Mouse (Mus musculus): ENCODE measurements around the gene Dnaaf1. TPM values are rescaled to one million over a fixed set of nuclear protein-coding genes. Genes with fewer than 3 reads are reported as not detected.

Dnaaf1 gene
- polyA plus RNA-seq, 1 experiment from 2014 or later = 2.6 TPM

- no peaks in the 10 kb centered on the region for H3K27me3 ChIP-seq (replicated peaks; ENCODE audit: control insufficient read depth, insufficient read depth, low read length)
- 0 out of 2 replicates have a peak, but pooled peaks cover 2% of the 10 kb centered on the region for H3K4me1 ChIP-seq (ENCODE audit: control insufficient read depth, insufficient read depth, low read length)
- 86% methylated on average over 9 of the region's 9 CpGs for whole genome bisulfite sequencing
- H3K9ac ChIP-seq (ENCODE audit: low read depth, low read length) = no peak overlapping the region
- H3K36me3 ChIP-seq (ENCODE audit: control insufficient read depth, insufficient read depth, low read length) = peaks cover 10% of the 10 kb centered on the region; the same call in 1 of the 2 replicates
- H3K27ac ChIP-seq (ENCODE audit: low read length) = no peak overlapping the region
- H3K4me2 ChIP-seq (ENCODE audit: low read depth, low read length) = no peak overlapping the region
- ATAC-seq = no peak
- no peak overlapping the region for H3K4me3 ChIP-seq (ENCODE audit: low read length)
- no peaks in the 10 kb centered on the region for H3K9me3 ChIP-seq (ENCODE audit: control insufficient read depth, low read length)
These were observed 6.8 kb upstream of the Dnaaf1 start for GRCm38 (mm10) chr8:119568251-119568650.

GRCm38 (mm10) chr8:119568951-119569350 lies 6.1 kb upstream of the Dnaaf1 start:
- Histone ChIP-seq H3K27me3 (replicated peaks; ENCODE audit: control insufficient read depth, insufficient read depth, low read length) (no peaks in the 10 kb centered on the region), H3K36me3 (ENCODE audit: control insufficient read depth, insufficient read depth, low read length) (peaks cover 10% of the 10 kb centered on the region; the same call in 1 of the 2 replicates), H3K4me1 (ENCODE audit: control insufficient read depth, insufficient read depth, low read length) (peaks cover 7% of the 10 kb centered on the region; the same call in 1 of the 2 replicates), H3K9me3 (ENCODE audit: control insufficient read depth, low read length) (no peaks in the 10 kb centered on the region), H3K4me3 (ENCODE audit: low read length) (no peak overlapping the region), H3K27ac (ENCODE audit: low read length) (no peak overlapping the region), H3K4me2 (ENCODE audit: low read depth, low read length) (no peak overlapping the region), H3K9ac (ENCODE audit: low read depth, low read length) (no peak overlapping the region)
- ATAC-seq = no peak
- 69% methylated on average over 7 of the region's 7 CpGs for WGBS

GRCm38 (mm10) chr8:119569881-119570280 lies 5.2 kb upstream of the Dnaaf1 start:
- H3K27me3 ChIP-seq (replicated peaks; ENCODE audit: control insufficient read depth, insufficient read depth, low read length) = no peaks in the 10 kb centered on the region
- no peak overlapping the region for H3K9ac ChIP-seq (ENCODE audit: low read depth, low read length)
- WGBS = 33% methylated on average over 4 of the region's 4 CpGs
- H3K9me3 ChIP-seq (ENCODE audit: control insufficient read depth, low read length) = no peaks in the 10 kb centered on the region
- H3K27ac ChIP-seq (ENCODE audit: low read length) = no peak overlapping the region
- ATAC-seq = no peak
- H3K4me1 ChIP-seq (ENCODE audit: control insufficient read depth, insufficient read depth, low read length) = peaks cover 8% of the 10 kb centered on the region; the same call in 1 of the 2 replicates
- H3K4me2 ChIP-seq (ENCODE audit: low read depth, low read length) = no peak overlapping the region
- H3K4me3 ChIP-seq (ENCODE audit: low read length) = no peak overlapping the region
- H3K36me3 ChIP-seq (ENCODE audit: control insufficient read depth, insufficient read depth, low read length) = peaks cover 10% of the 10 kb centered on the region; the same call in 1 of the 2 replicates

- Histone ChIP-seq H3K4me2 (ENCODE audit: low read depth, low read length) (no peak overlapping the region), H3K4me3 (ENCODE audit: low read length) (no peak overlapping the region), H3K9me3 (ENCODE audit: control insufficient read depth, low read length) (no peaks in the 10 kb centered on the region), H3K9ac (ENCODE audit: low read depth, low read length) (no peak overlapping the region), H3K27ac (ENCODE audit: low read length) (no peak overlapping the region), H3K36me3 (ENCODE audit: control insufficient read depth, insufficient read depth, low read length) (peaks cover 4% of the 10 kb centered on the region; the same call in 1 of the 2 replicates), H3K27me3 (replicated peaks; ENCODE audit: control insufficient read depth, insufficient read depth, low read length) (0 out of 2 replicates have a peak, but pooled peaks cover 4% of the 10 kb centered on the region), H3K4me1 (ENCODE audit: control insufficient read depth, insufficient read depth, low read length) (peaks cover 12% of the 10 kb centered on the region; the same call in 1 of the 2 replicates)
- no peak for ATAC-seq
- 85% methylated on average over 6 of the region's 6 CpGs for WGBS
These were observed 3.9 kb upstream of the Dnaaf1 start for GRCm38 (mm10) chr8:119571135-119571534.

GRCm38 (mm10) chr8:119572411-119572810 lies 2.6 kb upstream of the Dnaaf1 start:
- WGBS = 62% methylated on average over 4 of the region's 4 CpGs
- Histone ChIP-seq H3K27me3 (replicated peaks; ENCODE audit: control insufficient read depth, insufficient read depth, low read length) (0 out of 2 replicates have a peak, but pooled peaks cover 4% of the 10 kb centered on the region), H3K9me3 (ENCODE audit: control insufficient read depth, low read length) (no peaks in the 10 kb centered on the region), H3K9ac (ENCODE audit: low read depth, low read length) (no peak overlapping the region), H3K4me1 (ENCODE audit: control insufficient read depth, insufficient read depth, low read length) (peaks cover 12% of the 10 kb centered on the region; the same call in 1 of the 2 replicates), H3K27ac (ENCODE audit: low read length) (no peak overlapping the region), H3K36me3 (ENCODE audit: control insufficient read depth, insufficient read depth, low read length) (no peaks in the 10 kb centered on the region), H3K4me2 (ENCODE audit: low read depth, low read length) (no peak overlapping the region), H3K4me3 (ENCODE audit: low read length) (no peak overlapping the region)
- no peak for ATAC-seq

- Histone ChIP-seq H3K9ac (ENCODE audit: low read depth, low read length) (peak overlapping the region; percentile 84), H3K36me3 (ENCODE audit: control insufficient read depth, insufficient read depth, low read length) (no peaks in the 10 kb centered on the region), H3K9me3 (ENCODE audit: control insufficient read depth, low read length) (no peaks in the 10 kb centered on the region), H3K27ac (ENCODE audit: low read length) (no peak overlapping the region), H3K4me1 (ENCODE audit: control insufficient read depth, insufficient read depth, low read length) (peaks cover 30% of the 10 kb centered on the region), H3K27me3 (replicated peaks; ENCODE audit: control insufficient read depth, insufficient read depth, low read length) (0 out of 2 replicates have a peak, but pooled peaks cover 4% of the 10 kb centered on the region), H3K4me2 (ENCODE audit: low read depth, low read length) (peak overlapping the region; percentile 98), H3K4me3 (ENCODE audit: low read length) (peak overlapping the region; percentile 80)
- WGBS = 2% methylated on average over 16 of the region's 16 CpGs
- ATAC-seq = peak; percentile 16
These were observed 311 bp downstream of the Dnaaf1 start for GRCm38 (mm10) chr8:119575366-119575726.

- H3K9ac ChIP-seq (ENCODE audit: low read depth, low read length) = 0 out of 2 replicates have a peak overlapping the region, but pooled peaks have one; percentile 40
- ATAC-seq = no peak
- H3K36me3 ChIP-seq (ENCODE audit: control insufficient read depth, insufficient read depth, low read length) = no peaks in the 10 kb centered on the region
- WGBS = 32% methylated on average over 13 of the region's 13 CpGs
- no peak overlapping the region for H3K4me2 ChIP-seq (ENCODE audit: low read depth, low read length)
- H3K27me3 ChIP-seq (replicated peaks; ENCODE audit: control insufficient read depth, insufficient read depth, low read length) = 0 out of 2 replicates have a peak, but pooled peaks cover 4% of the 10 kb centered on the region
- peaks cover 22% of the 10 kb centered on the region for H3K4me1 ChIP-seq (ENCODE audit: control insufficient read depth, insufficient read depth, low read length)
- H3K9me3 ChIP-seq (ENCODE audit: control insufficient read depth, low read length) = no peaks in the 10 kb centered on the region
- no peak overlapping the region for H3K4me3 ChIP-seq (ENCODE audit: low read length)
- H3K27ac ChIP-seq (ENCODE audit: low read length) = peak overlapping the region; percentile 77
These were observed 4.1 kb downstream of the Dnaaf1 start for GRCm38 (mm10) chr8:119579096-119579495.

GRCm38 (mm10) chr8:119580441-119581161 lies 5.6 kb downstream of the Dnaaf1 start:
- ATAC-seq = peak; percentile 66
- H3K27ac ChIP-seq (ENCODE audit: low read length) = peak overlapping the region; percentile 50
- 0 out of 2 replicates have a peak, but pooled peaks cover 4% of the 10 kb centered on the region for H3K27me3 ChIP-seq (replicated peaks; ENCODE audit: control insufficient read depth, insufficient read depth, low read length)
- no peak overlapping the region for H3K4me2 ChIP-seq (ENCODE audit: low read depth, low read length)
- H3K4me3 ChIP-seq (ENCODE audit: low read length) = no peak overlapping the region
- WGBS = 50% methylated on average over 5 of the region's 5 CpGs
- no peaks in the 10 kb centered on the region for H3K36me3 ChIP-seq (ENCODE audit: control insufficient read depth, insufficient read depth, low read length)
- no peak overlapping the region for H3K9ac ChIP-seq (ENCODE audit: low read depth, low read length)
- peaks cover 19% of the 10 kb centered on the region for H3K4me1 ChIP-seq (ENCODE audit: control insufficient read depth, insufficient read depth, low read length)
- no peaks in the 10 kb centered on the region for H3K9me3 ChIP-seq (ENCODE audit: control insufficient read depth, low read length)

- ATAC-seq = peak; percentile 29; the same call in 1 of the 2 replicates
- Histone ChIP-seq H3K4me3 (ENCODE audit: low read length) (peak overlapping the region; percentile 37), H3K27me3 (replicated peaks; ENCODE audit: control insufficient read depth, insufficient read depth, low read length) (no peaks in the 10 kb centered on the region), H3K27ac (ENCODE audit: low read length) (no peak overlapping the region), H3K4me2 (ENCODE audit: low read depth, low read length) (peak overlapping the region; percentile 50), H3K36me3 (ENCODE audit: control insufficient read depth, insufficient read depth, low read length) (no peaks in the 10 kb centered on the region), H3K4me1 (ENCODE audit: control insufficient read depth, insufficient read depth, low read length) (peaks cover 4% of the 10 kb centered on the region; the same call in 1 of the 2 replicates), H3K9me3 (ENCODE audit: control insufficient read depth, low read length) (no peaks in the 10 kb centered on the region), H3K9ac (ENCODE audit: low read depth, low read length) (peak overlapping the region; percentile 43)
- WGBS = 25% methylated on average over 24 of the region's 24 CpGs
These were observed 10.9 kb downstream of the Dnaaf1 start for GRCm38 (mm10) chr8:119585901-119586300.
